Mouse (Mus musculus): ENCODE measurements around the gene Fam43b.

GRCm38 (mm10) chr4:138416414-138416813 is 20.1 kb upstream of the Fam43b start:
- TF ChIP-seq CTCF (IDR thresholded peaks at IDR 0.05): no peak
- TF ChIP-seq EP300 (IDR thresholded peaks at IDR 0.05): no peak
